Mouse (Mus musculus): ENCODE results near the gene Gclm. TPM values are rescaled to one million over a fixed set of nuclear protein-coding genes. Genes with fewer than 3 reads are reported as not detected.
"Not testable (repeated sequence)": the region's sequence is repeated elsewhere in the genome, so short reads cannot be mapped to it uniquely, and the experiment has no call there.

The Gclm gene
- 10 to 100 TPM; 42.6 to 75.3 (median 55.1) TPM for total RNA-seq (2022)

GRCm38 (mm10) chr3:122245215-122245877 is at the start of gene Gclm:
Gclm (plus strand) TSS chr3:122245557.
- DNase-seq (ENCODE audit: low spot score): peak; percentile 86

GRCm38 (mm10) chr3:122196621-122197298 is 48.6 kb upstream of the Gclm start:
- DNase-seq (ENCODE audit: low spot score): no peak

GRCm38 (mm10) chr3:122198532-122198931 is 46.8 kb upstream of the Gclm start:
- DNase-seq (ENCODE audit: low spot score): no peak

- DNase-seq (ENCODE audit: low spot score): no peak
These were observed 46.4 kb upstream of the Gclm start for GRCm38 (mm10) chr3:122198966-122199381.

- no peak for DNase-seq (ENCODE audit: low spot score)
These were observed 45.8 kb upstream of the Gclm start for GRCm38 (mm10) chr3:122199600-122199999.

GRCm38 (mm10) chr3:122200017-122200416 is 45.3 kb upstream of the Gclm start:
- DNase-seq (ENCODE audit: low spot score): no peak

- no peak for DNase-seq (ENCODE audit: low spot score)
These were observed 44.9 kb upstream of the Gclm start for GRCm38 (mm10) chr3:122200447-122200846.

GRCm38 (mm10) chr3:122202307-122202732 is 43.0 kb upstream of the Gclm start:
- DNase-seq (ENCODE audit: low spot score): no peak

GRCm38 (mm10) chr3:122203675-122204329 is 41.6 kb upstream of the Gclm start:
- DNase-seq (ENCODE audit: low spot score): no peak

- DNase-seq (ENCODE audit: low spot score): no peak
These were observed 39.6 kb upstream of the Gclm start for GRCm38 (mm10) chr3:122205753-122206152.

GRCm38 (mm10) chr3:122206279-122207070 is 38.9 kb upstream of the Gclm start:
- DNase-seq (ENCODE audit: low spot score): no peak

- no peak for DNase-seq (ENCODE audit: low spot score)
These were observed 37.6 kb upstream of the Gclm start for GRCm38 (mm10) chr3:122207766-122208165.

- DNase-seq (ENCODE audit: low spot score): no peak
These were observed 36.8 kb upstream of the Gclm start for GRCm38 (mm10) chr3:122208296-122209225.

- DNase-seq (ENCODE audit: low spot score): no peak
These were observed 35.8 kb upstream of the Gclm start for GRCm38 (mm10) chr3:122209511-122209910.

GRCm38 (mm10) chr3:122210434-122210833 is 34.9 kb upstream of the Gclm start:
- no peak for DNase-seq (ENCODE audit: low spot score)

GRCm38 (mm10) chr3:122210846-122211245 is 34.5 kb upstream of the Gclm start:
- no peak for DNase-seq (ENCODE audit: low spot score)

- DNase-seq (ENCODE audit: low spot score): no peak
These were observed 33.8 kb upstream of the Gclm start for GRCm38 (mm10) chr3:122211446-122212125.

GRCm38 (mm10) chr3:122221240-122222036 is 23.9 kb upstream of the Gclm start:
- DNase-seq (ENCODE audit: low spot score): no peak

- DNase-seq (ENCODE audit: low spot score): not testable (repeated sequence)
These were observed 18.4 kb upstream of the Gclm start for GRCm38 (mm10) chr3:122226972-122227371.

Measured in heart, adult 8-10 months (tissue).